Mouse (Mus musculus) A20 (cell line): ENCODE data around the gene Col8a2.
A peak's percentile ranks its signal among the peaks of the same experiment; 100 is the strongest.

Experiments
- DNase-seq: peaks from one replicate; pipeline ENCODE4 v3.0.0-alpha.2; 2011; ENCODE audit warnings: low read depth, low spot score

The Col8a2 gene

GRCm38 (mm10) chr4:126301584-126302309, 15.2 kb downstream of the Col8a2 start:
- DNase-seq: no peak

GRCm38 (mm10) chr4:126303877-126304276, 17.3 kb downstream of the Col8a2 start:
- peak; percentile 33 for DNase-seq

- DNase-seq: no peak
These were observed 18.8 kb downstream of the Col8a2 start for GRCm38 (mm10) chr4:126305428-126305827.

- DNase-seq: no peak
These were observed 19.5 kb downstream of the Col8a2 start for GRCm38 (mm10) chr4:126306058-126306457.

- DNase-seq: no peak
These were observed 20.2 kb downstream of the Col8a2 start for GRCm38 (mm10) chr4:126306827-126307226.

- no peak for DNase-seq
These were observed 22.8 kb downstream of the Col8a2 start for GRCm38 (mm10) chr4:126309211-126309921.

- peak; percentile 81 for DNase-seq
These were observed 23.3 kb downstream of the Col8a2 start for GRCm38 (mm10) chr4:126309922-126310309.

GRCm38 (mm10) chr4:126310344-126310743, 23.8 kb downstream of the Col8a2 start:
- no peak for DNase-seq

GRCm38 (mm10) chr4:126311566-126312200, 25.1 kb downstream of the Col8a2 start:
- DNase-seq: no peak

GRCm38 (mm10) chr4:126313202-126313601, 26.6 kb downstream of the Col8a2 start:
- DNase-seq: no peak

- DNase-seq: no peak
These were observed 27.8 kb downstream of the Col8a2 start for GRCm38 (mm10) chr4:126314393-126314792.

GRCm38 (mm10) chr4:126315931-126316330, 29.3 kb downstream of the Col8a2 start:
- no peak for DNase-seq

GRCm38 (mm10) chr4:126316443-126317040, 29.9 kb downstream of the Col8a2 start:
- no peak for DNase-seq

- no peak for DNase-seq
These were observed 33.2 kb downstream of the Col8a2 start for GRCm38 (mm10) chr4:126319806-126320205.

GRCm38 (mm10) chr4:126321111-126321853, 34.7 kb downstream of the Col8a2 start, which contains the start of gene Adprhl2:
Gene Adprhl2 (minus strand): TSS chr4:126321703.
- peak; percentile 98 for DNase-seq

- no peak for DNase-seq
These were observed 35.4 kb downstream of the Col8a2 start for GRCm38 (mm10) chr4:126321854-126322511.

- DNase-seq: no peak
These were observed 36.1 kb downstream of the Col8a2 start for GRCm38 (mm10) chr4:126322646-126323045.

- no peak for DNase-seq
These were observed 38.3 kb downstream of the Col8a2 start for GRCm38 (mm10) chr4:126324861-126325260.

GRCm38 (mm10) chr4:126325281-126325861, 38.8 kb downstream of the Col8a2 start, which contains the start of gene Tekt2:
Gene Tekt2 (minus strand): TSS chr4:126325688.
- no peak for DNase-seq

GRCm38 (mm10) chr4:126326036-126326435, 39.4 kb downstream of the Col8a2 start:
- no peak for DNase-seq
